Mouse (Mus musculus): ENCODE data around the gene Dnah2. TPM values are rescaled to one million over a fixed set of nuclear protein-coding genes. Genes with fewer than 3 reads are reported as not detected.

The Dnah2 gene
- total and polyA plus RNA-seq, 2 experiments from 2014 or later, result 3.0 to 12.3 TPM

DNA sequence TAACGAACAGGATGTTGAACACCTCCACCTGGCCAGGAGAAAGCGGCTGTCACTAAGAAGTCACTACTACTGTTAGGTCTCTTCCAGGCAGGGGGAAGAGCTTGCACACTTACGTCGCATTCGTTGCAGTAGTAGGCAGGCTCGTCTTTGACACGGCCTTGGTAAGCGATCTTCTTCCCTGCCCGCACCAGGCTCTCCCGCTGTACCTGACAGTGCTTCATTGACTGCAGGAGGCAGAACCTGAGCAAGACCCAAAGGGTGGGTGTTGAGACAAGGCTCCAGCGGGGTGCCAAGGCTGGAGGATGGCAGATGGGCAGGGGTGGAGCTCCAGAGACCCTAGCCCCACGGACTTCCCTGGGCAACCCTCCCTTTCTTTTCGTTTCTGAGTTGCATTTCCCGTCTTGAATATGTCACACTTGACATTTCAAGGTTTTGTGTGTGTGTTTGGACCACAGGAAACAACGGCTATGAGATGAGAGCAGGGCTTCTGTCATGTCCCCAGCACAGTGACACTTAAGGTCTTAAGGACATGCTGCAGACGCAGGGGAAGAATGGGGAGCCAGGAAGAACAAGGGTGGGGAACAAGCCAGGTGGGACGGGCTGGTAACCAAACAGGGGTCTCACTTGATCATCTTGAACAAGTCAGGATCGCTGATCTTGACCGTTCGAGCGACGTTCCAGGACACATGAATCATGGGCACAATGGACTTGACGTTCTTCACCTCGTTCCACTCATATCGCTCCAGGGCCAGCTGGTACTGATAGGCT is 148.6 kb downstream of the Dnah2 start:
- Histone ChIP-seq H3K9ac (no peak overlapping the region), H3K4me3 (ENCODE audit: low read depth, low read length) (no peak overlapping the region), H3K4me1 (ENCODE audit: insufficient read depth) (0 out of 2 replicates have a peak, but pooled peaks cover 6% of the 10 kb centered on the region), H3K27ac (ENCODE audit: low read depth, low read length) (0 out of 2 replicates have a peak overlapping the region, but pooled peaks have one; percentile 35), H3K9me3 (ENCODE audit: low read length) (no peaks in the 10 kb centered on the region), H3K4me2 (ENCODE audit: low read depth) (no peak overlapping the region), H3K27me3 (ENCODE audit: insufficient read depth, low read length) (no peaks in the 10 kb centered on the region), H3K36me3 (ENCODE audit: insufficient read depth) (peaks cover 59% of the 10 kb centered on the region)
- no peak for TF ChIP-seq CTCF (IDR thresholded peaks at IDR 0.05; ENCODE audit: low read depth)
- 78% methylated on average over 25 of the region's 25 CpGs for WGBS
- DNase-seq, result peak; percentile 49
- no peak for ATAC-seq

- Histone ChIP-seq H3K36me3 (ENCODE audit: insufficient read depth) (peaks cover 51% of the 10 kb centered on the region), H3K4me1 (ENCODE audit: insufficient read depth) (peaks cover 7% of the 10 kb centered on the region; the same call in 1 of the 2 replicates), H3K4me3 (ENCODE audit: low read depth, low read length) (no peak overlapping the region), H3K9ac (no peak overlapping the region), H3K4me2 (ENCODE audit: low read depth) (no peak overlapping the region), H3K9me3 (ENCODE audit: low read length) (no peaks in the 10 kb centered on the region), H3K27ac (ENCODE audit: low read depth, low read length) (0 out of 2 replicates have a peak overlapping the region, but pooled peaks have one; percentile 35), H3K27me3 (ENCODE audit: insufficient read depth, low read length) (no peaks in the 10 kb centered on the region)
- DNase-seq, result peak; percentile 32
- ATAC-seq, result no peak
- TF ChIP-seq CTCF (IDR thresholded peaks at IDR 0.05; ENCODE audit: low read depth), result 0 out of 2 replicates have a peak, but pooled peaks have one; percentile 1
- WGBS, result 27% methylated on average over 66 of the region's 66 CpGs
Measured at GRCm38 (mm10) chr11:69399201-69400082, 149.5 kb downstream of the Dnah2 start.

- Histone ChIP-seq H3K36me3 (ENCODE audit: insufficient read depth) (peaks cover 43% of the 10 kb centered on the region), H3K27me3 (ENCODE audit: insufficient read depth, low read length) (no peaks in the 10 kb centered on the region), H3K27ac (ENCODE audit: low read depth, low read length) (peak overlapping the region; percentile 41; the same call in 1 of the 2 replicates), H3K4me1 (ENCODE audit: insufficient read depth) (peaks cover 10% of the 10 kb centered on the region; the same call in 1 of the 2 replicates), H3K4me3 (ENCODE audit: low read depth, low read length) (no peak overlapping the region), H3K9me3 (ENCODE audit: low read length) (no peaks in the 10 kb centered on the region), H3K9ac (no peak overlapping the region), H3K4me2 (ENCODE audit: low read depth) (no peak overlapping the region)
- ATAC-seq (no peak), DNase-seq (no peak)
- 34% methylated on average over 21 of the region's 21 CpGs for WGBS
- TF ChIP-seq CTCF (IDR thresholded peaks at IDR 0.05; ENCODE audit: low read depth), result no peak
Measured at GRCm38 (mm10) chr11:69398486-69399200, 150.3 kb downstream of the Dnah2 start.

DNA sequence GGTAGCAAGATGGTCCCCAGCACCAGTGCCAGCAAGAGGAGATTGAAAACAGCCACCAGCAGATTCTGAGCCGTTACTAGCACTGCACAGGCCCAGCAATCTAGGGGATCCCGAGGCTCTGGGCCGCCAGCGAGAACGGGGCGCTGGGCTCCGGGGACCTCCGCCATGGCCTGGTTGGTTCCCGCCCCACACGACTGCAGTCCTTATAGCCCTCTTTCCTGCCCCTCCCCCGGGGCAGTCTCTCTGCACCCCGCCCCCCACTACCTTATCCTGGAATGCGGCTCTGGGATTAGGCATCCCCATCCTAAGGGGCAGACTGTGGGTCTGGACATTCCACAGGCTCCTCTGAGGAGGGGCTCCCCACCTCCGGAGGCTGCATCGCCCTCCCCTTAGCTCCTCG is 150.9 kb downstream of the Dnah2 start, which contains the start of gene Tmem88:
Gene Tmem88 (minus strand): TSS at position 176 of the 400 bp plus-strand sequence.
- TF ChIP-seq CTCF (IDR thresholded peaks at IDR 0.05; ENCODE audit: low read depth), result no peak
- Histone ChIP-seq H3K27me3 (ENCODE audit: insufficient read depth, low read length) (no peaks in the 10 kb centered on the region), H3K4me3 (ENCODE audit: low read depth, low read length) (no peak within 1 kb of the TSS), H3K36me3 (ENCODE audit: insufficient read depth) (peaks cover 37% of the 10 kb centered on the region), H3K4me1 (ENCODE audit: insufficient read depth) (peaks cover 10% of the 10 kb centered on the region; the same call in 1 of the 2 replicates), H3K27ac (ENCODE audit: low read depth, low read length) (peak within 1 kb of the TSS; percentile 51; the same call in 1 of the 2 replicates), H3K4me2 (ENCODE audit: low read depth) (peak within 1 kb of the TSS; percentile 24), H3K9ac (peak within 1 kb of the TSS; percentile 7; the same call in 1 of the 2 replicates), H3K9me3 (ENCODE audit: low read length) (no peaks in the 10 kb centered on the region)
- WGBS, result 13% methylated on average over 15 of the region's 16 CpGs
- ATAC-seq (no peak), DNase-seq (no peak)

DNA sequence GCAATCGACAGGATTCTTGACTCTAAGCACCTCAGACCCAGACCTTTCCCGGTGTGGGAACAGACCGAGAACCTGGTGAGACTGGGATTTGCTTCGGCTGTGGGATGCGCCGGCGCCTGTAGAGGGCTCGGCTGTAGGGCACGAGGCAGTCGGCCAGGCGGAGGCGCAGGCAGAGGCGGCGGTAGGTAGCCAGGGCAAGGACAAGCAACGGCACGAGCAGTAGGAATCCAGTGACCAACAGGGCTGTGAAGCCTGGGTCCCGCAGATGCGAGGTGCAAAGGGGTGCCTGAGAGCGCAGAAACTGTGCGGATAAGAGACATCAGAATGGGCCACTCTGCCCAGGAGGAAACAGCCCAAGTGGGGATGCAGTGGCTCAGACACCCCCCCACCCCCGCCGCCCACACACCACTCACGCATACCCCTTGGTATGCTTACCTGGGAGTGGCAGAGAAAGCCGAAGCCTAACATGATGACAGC is 151.3 kb downstream of the Dnah2 start:
- H3K27ac ChIP-seq (ENCODE audit: low read depth, low read length), result 0 out of 2 replicates have a peak overlapping the region, but pooled peaks have one; percentile 51
- peak; percentile 44 for TF ChIP-seq CTCF (IDR thresholded peaks at IDR 0.05; ENCODE audit: low read depth)
- peaks cover 33% of the 10 kb centered on the region for H3K36me3 ChIP-seq (ENCODE audit: insufficient read depth)
- 13% methylated on average over 24 of the region's 24 CpGs for WGBS
- H3K4me2 ChIP-seq (ENCODE audit: low read depth), result peak overlapping the region; percentile 24
- no peak for ATAC-seq
- no peaks in the 10 kb centered on the region for H3K9me3 ChIP-seq (ENCODE audit: low read length)
- H3K9ac ChIP-seq, result peak overlapping the region; percentile 7; the same call in 1 of the 2 replicates
- H3K4me3 ChIP-seq (ENCODE audit: low read depth, low read length), result no peak overlapping the region
- DNase-seq, result peak; percentile 42
- no peaks in the 10 kb centered on the region for H3K27me3 ChIP-seq (ENCODE audit: insufficient read depth, low read length)
- peaks cover 10% of the 10 kb centered on the region; the same call in 1 of the 2 replicates for H3K4me1 ChIP-seq (ENCODE audit: insufficient read depth)

DNA sequence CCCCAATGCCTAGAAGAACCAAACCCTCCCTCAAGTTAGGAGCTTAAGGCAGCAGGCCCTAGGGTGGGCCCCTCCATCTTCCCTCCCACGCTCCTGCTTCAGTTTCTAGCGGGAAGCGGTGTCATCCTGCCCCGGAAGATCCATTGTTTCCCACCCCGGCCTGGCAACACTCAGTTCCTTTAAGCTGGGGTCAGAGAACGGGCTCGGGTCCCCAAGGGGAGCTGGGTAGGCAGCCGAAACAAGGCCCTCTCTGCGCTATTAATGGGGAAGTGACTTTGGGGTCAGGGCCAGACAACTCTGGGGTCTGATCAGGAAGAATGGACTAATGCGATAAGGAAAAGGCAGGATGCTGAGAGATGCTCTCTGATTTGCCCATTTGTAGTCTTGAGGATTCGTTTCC is 152.1 kb downstream of the Dnah2 start:
- no peak for TF ChIP-seq CTCF (IDR thresholded peaks at IDR 0.05; ENCODE audit: low read depth)
- Histone ChIP-seq H3K27ac (ENCODE audit: low read depth, low read length) (peak overlapping the region; percentile 98; the same call in 1 of the 2 replicates), H3K27me3 (ENCODE audit: insufficient read depth, low read length) (no peaks in the 10 kb centered on the region), H3K4me2 (ENCODE audit: low read depth) (peak overlapping the region; percentile 77), H3K9me3 (ENCODE audit: low read length) (no peaks in the 10 kb centered on the region), H3K9ac (peak overlapping the region; percentile 95; the same call in 1 of the 2 replicates), H3K4me3 (ENCODE audit: low read depth, low read length) (no peak overlapping the region; the same call in 1 of the 2 replicates), H3K4me1 (ENCODE audit: insufficient read depth) (peaks cover 10% of the 10 kb centered on the region; the same call in 1 of the 2 replicates), H3K36me3 (ENCODE audit: insufficient read depth) (peaks cover 30% of the 10 kb centered on the region)
- ATAC-seq, result no peak
- DNase-seq, result peak; percentile 17
- 26% methylated on average over 11 of the region's 11 CpGs for WGBS
